Mouse (Mus musculus): ENCODE measurements at regions not wholly inside any gene's neighbourhood (a gene's known extent, or its start where the extent isn't known, plus 50 kb on each side); places are given as distances from the start of the nearest gene placed in this dataset.

DNA sequence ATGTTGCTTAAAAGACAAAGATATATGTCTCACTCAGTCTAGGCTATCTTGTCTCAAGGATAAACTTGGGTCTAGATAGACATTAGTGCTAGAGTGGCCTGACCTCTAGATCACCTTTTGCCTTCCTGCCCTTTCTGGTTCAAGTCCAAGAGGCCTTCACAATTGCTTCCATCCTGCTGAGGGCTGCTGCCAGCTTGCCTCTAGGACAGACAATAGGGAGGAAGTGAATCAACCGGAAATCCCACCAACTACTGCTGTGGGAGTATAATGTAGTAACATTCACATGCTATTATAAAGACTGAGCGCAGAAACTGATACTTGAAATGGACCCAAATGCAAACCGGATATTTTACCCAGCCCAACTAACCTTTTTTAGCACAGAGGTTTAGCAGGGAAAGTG, 239.4 kb upstream of the Epha4 start:
- DNase-seq (ENCODE audit: inconsistent ontology term) = no peak

DNA sequence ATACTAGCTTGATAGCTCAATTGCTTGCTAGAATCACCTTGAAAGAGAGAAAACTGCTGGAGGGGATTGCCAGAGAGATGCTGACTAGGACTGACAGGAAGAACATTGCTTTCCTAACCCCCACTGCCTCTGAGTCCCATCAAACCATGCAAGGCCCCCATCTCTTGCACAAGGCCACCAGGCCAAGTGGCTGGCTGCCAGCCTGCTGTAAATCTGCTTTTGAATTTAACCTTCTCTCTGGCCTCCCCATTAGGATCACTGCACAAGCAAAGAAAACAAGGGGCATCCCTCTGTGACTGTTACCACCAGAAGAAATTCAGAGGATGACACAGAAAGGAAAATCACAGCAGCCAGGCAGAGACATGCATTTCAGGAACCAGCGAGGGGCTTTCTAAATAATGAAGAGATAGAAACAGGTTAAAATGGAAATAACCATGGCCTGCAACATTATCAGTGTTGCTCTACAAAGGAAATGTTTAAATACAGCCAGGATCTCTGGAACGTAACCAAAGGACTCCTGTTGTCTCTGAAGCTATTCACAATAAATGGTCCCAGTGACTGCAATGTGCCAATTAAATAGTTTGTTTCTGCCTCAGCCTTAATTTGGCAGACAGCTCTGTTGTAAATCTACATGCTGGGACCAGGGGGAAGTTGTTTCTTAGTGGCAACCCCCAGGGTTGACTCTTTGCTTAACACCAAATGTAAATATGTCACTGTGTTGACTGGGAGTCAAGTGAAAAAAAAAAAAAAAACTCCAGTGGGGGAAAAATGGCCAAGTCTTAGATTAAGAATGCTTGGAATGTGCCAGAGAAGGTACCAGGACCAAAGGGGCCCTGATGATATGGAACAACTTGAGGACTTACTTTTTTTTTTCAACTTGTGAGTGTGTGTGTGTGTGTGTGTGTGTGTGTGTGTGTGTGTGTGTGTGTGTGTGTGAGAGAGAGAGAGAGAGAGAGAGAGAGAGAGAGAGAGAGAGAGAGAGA, 233.9 kb upstream of the Epha4 start:
- peak; percentile 50 for DNase-seq (ENCODE audit: inconsistent ontology term)

DNA sequence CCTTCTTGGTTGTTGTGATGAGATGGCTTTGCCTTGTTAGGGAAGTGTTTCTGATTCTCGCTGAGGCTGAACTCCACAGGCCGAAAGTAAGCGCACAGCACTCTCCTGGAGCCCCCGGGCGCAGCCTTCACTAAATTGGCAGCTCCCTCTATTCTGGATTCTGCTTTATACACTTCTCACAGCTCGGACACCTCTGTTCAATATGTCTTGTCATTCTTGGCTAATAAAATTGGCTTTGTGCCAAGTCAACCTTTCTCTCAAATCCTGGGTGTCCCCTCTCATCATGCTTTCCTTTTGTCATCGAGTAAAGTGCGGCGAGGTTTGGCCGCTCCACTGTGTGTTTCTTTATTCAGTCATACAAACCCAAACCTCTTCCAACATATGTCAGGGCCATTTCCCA, 217.2 kb upstream of the Epha4 start:
- no peak for DNase-seq (ENCODE audit: inconsistent ontology term)

DNA sequence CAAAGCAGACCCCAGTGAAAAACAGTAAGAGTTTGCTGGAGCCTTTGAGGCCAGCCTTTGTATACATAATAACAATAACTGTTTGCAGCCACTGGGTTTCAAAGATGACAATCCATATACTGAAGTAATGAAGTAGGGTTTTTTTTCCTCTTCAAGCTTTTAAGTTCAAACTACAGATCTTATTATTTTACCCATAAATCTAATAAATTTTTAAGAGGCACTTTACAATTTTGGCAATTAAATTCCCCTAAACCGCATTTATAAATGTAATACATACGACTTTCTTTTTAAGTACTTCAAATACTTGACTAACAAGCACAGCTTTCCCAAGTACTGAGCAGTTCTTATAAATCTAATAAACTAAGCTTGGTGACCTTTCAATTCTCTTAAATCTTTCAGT, 212.7 kb upstream of the Epha4 start:
- no peak for DNase-seq (ENCODE audit: inconsistent ontology term)

DNA sequence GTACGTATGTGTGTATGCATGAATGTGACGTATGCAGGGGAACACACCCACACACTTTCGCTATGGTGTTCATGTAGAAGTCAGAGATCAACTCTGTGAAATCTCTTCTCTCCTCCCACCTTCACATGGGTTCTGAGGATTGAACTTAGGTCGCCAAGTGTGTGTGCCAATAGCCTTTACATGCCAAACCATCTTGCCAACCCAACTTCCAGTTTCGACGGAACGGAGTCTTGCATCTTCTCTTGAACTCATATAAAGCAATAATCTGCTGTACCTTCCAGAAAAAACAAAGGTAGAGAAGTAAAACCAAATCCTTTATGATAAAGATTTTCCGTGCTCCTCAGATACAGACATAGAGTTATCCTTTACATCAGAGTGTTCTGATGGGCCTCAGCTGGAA, 208.4 kb upstream of the Epha4 start:
- no peak for DNase-seq (ENCODE audit: inconsistent ontology term)

DNA sequence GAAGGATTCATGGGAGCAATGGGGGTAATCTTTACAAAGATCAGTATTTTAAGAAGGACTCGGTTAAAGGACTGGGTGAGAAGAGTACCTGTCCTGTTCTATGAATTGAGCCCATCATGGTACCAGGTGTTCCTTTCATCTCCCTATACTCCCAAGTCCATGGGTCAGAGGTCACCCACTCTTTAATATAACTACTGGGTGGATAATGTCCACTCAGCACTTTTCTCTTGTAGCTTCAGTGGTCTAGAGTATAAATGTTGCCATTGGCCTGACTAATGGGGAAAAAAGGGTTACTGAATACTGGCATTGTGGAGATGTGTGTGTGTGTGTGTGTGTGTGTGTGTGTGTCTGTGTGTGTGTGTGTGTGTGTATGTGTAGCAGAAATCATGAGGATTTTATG, 206.0 kb upstream of the Epha4 start:
- no peak for DNase-seq (ENCODE audit: inconsistent ontology term)

DNA sequence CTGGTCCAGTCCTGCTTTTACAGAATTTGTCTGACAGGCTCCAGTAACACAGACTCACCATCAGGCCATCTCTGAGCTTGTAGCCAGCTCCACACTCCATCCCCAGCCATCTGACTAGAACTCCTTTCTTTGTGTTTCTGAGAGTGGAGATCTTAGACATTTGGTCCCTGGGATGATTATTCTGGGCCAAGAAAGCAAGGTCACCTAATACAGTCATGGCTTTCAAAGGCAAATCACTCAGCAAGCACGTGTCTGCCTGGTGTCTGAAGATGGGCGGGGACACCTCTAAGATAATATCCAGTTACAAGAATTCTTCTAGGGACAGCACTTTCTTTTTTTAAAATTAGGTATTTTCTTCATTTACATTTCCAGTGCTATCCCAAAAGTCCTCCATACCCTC, 198.1 kb upstream of the Epha4 start:
- no peak for DNase-seq (ENCODE audit: inconsistent ontology term)

DNA sequence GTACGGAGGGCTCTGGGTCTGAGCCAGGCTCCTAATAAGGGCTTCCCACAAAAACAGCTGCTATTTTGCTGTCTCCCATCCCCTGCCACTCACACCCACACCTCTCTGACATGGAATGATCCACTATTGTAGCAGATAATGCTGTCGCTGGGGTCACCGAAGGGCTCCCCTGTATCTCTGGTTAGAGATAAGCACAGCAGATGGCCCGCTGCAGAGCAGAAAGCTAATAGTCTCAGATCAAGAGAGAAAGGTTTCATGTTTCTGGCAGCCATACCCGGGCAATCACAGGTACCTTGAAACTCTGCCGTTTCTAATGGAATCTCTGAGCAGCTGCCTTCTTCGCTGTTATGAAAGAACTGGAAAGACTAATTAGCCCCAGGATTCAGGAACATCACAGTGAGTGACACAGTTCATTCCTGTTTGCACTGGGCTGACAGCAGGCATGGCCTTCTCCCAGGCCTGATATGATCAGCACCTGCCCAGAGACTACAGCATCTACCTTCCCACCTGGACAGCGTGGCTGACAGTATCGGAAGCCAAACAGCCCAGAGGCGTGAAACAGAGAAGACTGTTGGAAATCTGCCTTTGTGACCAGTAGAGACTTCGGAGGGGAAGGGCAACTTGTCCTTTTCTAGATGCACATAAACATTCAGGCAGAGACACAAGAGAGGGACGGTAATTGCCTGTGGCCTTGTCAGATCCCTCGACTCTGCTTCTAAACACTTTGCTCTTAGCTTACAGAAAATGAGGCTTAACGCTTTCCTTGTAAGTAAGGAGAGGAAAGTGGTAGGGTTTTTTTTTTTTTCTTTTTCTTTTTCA, 193.5 kb upstream of the Epha4 start:
- no peak for DNase-seq (ENCODE audit: inconsistent ontology term)

DNA sequence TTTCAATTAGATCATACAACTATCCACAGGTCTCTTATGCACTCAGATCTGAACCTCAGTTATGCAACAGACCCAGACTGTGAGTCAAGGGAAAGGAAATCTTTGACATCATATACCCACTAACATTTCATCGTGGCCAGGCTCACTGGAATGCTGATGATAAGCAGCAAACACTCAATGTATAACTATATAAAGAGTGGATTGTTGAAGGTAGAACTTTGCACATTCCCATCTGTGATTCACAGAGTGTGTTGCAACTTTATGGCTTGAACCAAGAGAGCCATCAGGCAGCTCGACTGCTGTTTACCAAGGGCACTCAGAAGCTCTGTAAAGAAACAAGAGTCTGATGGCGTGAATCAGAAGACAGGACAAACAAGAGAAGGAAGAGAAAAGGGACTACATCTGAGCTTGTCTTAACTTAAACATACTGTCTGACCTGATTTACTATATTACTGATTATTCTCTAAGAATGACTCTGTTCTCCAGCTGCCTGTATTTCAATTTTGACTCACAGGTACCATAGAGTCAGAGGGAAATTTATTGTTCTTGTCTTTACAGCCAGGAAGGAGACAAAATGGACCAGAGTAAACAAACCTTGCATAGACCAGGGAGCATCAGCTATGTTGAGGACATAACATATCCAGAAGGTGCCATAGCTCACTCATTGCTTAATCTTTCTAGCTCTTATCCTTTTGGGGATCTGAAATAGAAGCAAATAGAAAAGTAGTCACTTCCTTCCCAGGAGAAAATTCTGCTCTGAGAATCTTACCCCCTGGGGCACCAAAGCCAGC, 180.5 kb upstream of the Epha4 start:
- DNase-seq (ENCODE audit: inconsistent ontology term) = no peak

DNA sequence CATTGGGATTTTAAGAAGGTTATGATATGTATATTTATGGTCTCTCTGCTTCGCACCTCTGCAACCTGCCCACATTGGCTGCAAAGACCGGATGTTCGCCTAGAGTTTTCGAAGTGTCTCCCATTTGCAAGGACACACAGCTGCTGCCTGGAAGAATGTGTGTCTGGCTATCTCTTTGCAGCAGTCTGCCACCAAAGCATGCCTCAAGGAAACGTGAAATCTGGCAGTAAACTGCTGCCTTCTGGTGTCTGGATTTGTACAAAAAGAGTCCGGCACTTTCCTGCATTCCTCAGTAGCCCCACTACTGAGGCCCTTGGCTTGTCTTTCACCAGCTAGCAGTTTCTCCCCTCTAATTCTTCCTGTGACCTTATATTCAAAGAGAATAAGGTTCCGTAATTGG, 148.5 kb upstream of the Epha4 start:
- no peak for DNase-seq (ENCODE audit: inconsistent ontology term)

DNA sequence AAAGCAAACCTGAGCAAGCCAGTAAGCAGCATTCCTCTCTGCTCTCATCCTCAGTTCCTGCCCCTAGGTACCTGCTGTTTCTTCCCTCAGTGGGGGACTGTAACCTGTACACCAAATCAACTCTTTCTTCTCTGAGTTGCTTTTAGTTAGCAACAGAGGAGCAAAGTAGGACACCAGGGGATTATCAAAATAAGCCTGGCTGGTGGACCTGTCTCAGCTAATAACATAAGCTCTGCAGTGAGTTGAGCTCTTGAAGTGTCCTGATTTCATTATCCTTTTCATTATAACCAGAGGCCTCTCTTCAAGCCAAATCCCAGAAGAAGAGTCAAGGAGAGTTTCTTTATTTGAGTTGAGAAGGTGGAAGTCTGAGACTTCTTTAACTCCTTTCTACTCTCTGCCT, 145.5 kb upstream of the Epha4 start:
- DNase-seq (ENCODE audit: inconsistent ontology term) = no peak

DNA sequence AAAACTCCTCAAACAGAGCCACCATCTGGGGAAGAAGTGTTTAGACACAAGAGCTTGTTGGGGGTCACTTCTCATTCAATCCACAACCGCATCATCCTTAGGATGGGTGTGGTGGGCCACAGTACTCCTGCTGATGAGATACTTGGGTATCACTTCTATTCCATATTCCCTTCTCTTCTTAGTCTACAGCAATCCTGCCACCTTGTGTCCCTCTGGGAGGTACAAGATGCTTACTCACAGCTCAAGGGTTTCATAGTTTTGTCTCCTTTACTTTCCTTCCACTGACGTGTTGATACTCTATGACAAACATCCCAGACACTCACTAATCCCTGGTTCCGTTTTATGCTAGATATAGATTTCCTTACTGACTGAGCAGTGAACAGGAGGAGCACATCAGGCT, 122.1 kb upstream of the Epha4 start:
- no peak for DNase-seq (ENCODE audit: inconsistent ontology term)

DNA sequence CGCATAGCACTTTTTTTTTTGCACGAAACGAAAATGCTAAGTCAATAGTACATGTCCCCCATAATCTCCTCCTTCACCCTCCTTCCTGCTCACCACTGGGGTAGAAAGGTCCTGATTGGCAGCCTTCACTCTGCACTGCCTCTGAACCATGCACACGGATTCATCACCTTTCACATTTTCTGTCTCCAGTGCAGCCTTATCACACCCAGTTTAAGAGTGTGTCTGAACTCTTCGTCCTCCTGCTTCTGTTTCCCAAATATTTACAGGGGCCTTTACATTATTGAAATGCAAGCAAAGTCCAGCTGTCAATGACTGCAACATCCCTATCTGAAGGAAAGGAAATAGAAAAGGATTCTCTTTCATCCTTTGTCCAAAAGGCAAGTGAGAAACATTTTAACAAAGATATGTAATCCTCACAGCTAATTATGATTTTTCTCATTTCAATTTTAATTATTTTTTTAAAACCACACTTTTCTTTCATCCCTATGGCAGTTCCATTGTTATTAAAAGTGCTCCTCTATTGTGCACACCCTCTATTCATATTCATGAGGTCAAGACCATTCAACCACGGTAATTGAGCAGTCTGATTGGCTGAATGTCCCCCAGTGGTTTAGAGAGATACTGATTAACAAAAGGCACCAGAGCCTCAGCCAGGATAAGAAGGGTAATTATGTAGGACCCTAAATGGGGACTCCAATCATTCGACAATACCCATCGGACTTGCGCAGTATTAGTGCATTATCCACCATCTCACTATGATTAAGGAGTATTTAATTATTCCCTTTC, 114.8 kb upstream of the Epha4 start:
- DNase-seq (ENCODE audit: inconsistent ontology term) = no peak

DNA sequence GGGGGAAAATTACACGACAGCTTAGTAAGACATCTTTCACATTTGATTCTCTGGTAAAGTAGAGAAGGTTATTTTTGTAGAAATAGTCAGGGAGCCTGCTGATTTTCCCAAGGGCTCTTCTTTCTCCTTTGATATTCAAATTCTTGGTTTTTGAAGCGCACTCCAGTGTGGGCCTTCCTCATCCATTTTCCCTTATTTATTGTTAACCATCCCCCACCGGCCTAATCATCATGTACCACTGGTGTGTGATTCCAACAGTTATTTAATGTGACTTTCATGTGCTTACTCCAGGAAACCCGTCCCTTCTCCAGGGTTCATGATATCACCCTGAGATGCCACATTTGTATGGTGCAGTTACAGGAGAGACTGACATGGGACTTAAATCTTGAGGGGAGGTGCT, 114.0 kb upstream of the Epha4 start:
- DNase-seq (ENCODE audit: inconsistent ontology term) = no peak

DNA sequence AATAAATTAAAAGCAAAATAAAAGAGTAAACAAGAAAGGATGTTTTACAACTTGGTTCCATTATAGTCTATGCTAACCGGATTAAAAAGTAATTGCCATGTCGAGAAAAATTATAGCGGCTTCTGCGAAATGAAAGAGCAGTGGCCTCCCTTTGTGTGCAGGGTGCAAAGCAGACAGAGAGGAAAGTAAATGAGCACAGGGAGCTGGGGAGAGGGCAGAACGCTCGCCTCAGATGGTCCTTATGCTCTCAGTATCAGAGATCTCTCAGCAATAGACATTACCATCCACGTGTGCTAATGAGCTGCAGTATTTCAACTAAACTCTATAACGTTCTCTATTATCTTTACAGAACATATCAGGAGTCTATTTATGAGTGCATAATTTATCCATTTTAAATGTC, 102.6 kb upstream of the Epha4 start:
- no peak for DNase-seq (ENCODE audit: inconsistent ontology term)

DNA sequence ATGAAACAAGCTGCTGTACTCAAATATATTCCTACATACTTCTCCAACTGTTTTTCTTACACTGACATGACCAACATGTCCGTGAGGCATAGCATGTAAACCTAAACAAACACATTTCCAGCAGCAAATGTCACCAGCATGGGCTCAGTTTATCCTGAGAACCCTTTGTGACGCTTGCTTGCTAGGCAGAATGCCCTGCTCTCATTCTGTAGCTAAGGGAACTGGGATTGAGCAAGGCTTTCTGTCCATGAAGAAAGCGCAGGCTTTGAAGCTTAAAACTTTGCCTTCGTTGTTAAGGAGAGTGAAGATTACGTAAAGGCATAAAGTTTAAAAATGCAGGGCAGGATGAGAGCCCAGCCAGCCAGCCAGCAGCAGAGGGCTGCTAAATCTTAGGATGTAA, 85.6 kb upstream of the Epha4 start:
- no peak for DNase-seq (ENCODE audit: inconsistent ontology term)

DNA sequence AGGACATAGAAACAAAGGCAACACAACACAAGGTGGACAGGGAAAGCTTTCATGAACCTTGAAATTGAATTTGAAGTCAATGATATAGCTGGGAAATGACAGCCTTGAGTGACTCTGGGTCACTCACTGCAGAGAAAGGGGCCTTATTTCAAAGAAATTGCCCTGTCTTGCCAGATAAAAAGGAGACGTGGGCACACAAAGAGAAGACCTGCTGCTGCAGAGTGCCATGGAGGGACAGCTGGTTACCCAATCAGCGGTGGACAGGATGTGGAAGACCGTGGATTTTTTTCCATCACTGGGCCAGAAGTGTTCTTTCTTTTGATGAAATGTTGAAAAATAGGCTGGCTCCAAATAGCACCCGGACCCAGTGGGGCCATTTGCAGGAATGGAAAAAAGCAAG, 77.8 kb upstream of the Epha4 start:
- DNase-seq (ENCODE audit: inconsistent ontology term) = no peak

DNA sequence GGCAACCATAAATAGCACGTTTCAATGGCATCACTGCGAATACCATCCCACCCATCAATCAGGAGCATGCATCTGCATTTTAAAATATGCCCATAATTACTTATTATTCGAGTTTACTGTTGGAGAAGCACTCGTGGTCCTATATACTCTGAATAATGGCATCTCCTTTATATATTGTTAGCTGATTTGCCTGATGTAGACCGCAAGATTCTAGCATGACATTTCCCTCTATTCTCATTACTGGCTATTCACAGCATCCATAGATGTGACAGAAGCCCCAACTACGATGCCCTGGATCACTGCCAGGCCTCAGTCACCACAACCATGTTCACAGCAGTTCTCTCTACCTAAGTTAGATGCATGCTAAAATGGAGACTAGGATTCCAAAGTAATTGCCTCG, 77.4 kb upstream of the Epha4 start:
- DNase-seq (ENCODE audit: inconsistent ontology term) = no peak

DNA sequence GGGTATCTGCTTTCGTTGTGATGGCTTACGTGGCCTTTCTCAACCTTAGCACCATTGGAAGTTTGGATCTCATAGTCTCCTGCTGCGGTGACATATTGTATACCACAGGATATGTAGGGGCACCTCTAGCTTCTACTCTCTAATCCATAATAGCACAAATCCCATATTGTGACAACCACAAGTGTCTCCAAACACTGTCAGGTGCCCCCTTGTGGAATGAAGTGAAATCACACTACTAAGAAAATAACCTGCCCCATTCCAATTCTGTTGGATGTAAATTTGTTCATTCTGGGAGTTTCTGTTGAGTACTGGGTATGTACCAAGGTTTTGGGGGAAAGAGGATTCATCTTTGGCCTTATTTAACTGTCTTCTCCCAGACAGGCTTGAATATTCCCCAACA, 74.5 kb upstream of the Epha4 start:
- peak; percentile 1 for DNase-seq (ENCODE audit: inconsistent ontology term)

DNA sequence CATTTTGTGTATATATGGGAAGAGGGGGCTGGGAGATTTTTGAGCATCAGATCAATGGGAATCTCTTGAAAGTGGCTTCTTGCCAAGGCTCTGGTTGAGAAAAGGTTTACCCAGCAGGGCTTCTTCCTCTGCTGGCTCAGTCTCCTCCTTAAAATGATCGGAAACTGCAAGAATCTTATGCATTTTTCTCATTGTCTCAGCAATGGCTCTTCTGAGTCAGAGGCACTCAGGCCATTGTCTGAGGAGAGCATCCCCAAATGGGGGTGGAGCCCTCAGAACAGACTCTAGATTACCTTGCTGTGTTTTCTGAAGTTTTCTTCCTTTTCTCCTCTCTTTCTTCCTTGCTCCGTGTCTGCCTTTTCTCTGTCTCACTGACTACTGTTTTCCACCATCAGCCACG, 70.6 kb upstream of the Epha4 start:
- DNase-seq (ENCODE audit: inconsistent ontology term) = peak; percentile 33

DNA sequence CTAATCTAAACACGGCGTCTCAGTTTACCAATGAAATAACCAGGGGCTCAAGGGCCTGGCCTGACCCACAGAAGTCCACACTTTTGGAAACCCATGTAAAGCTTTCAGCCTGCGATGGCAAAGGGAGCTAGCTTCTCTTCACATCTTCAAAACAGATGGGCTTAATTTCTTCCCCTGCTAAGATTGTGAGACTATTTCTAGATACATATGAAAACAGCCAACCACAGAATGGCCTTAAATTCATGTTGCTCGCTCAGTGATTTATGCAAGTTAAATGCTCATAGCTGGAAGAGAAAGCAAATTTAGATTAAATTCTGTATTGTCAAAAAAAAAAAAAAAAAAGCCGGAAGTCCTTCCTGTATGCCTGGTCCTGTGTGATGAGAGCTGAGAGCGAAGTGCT, 53.2 kb upstream of the Epha4 start:
- DNase-seq (ENCODE audit: inconsistent ontology term) = no peak
